Mouse (Mus musculus) kidney, postnatal 10 days (tissue): ENCODE measurements around the gene Rab33b.
"Not testable (repeated sequence)": the region's sequence is repeated elsewhere in the genome, so short reads cannot be mapped to it uniquely, and the experiment has no call there.

ENCODE experiments used
- DNase-seq: peaks from one replicate; pipeline ENCODE4 v3.0.0; 2021; ENCODE audit warnings: mixed read lengths

Rab33b gene

GRCm38 (mm10) chr3:51483741-51484359 lies at the start of gene Rab33b:
TSS of gene Rab33b (plus strand) at chr3:51483920.
- peak; percentile 98 for DNase-seq

GRCm38 (mm10) chr3:51434364-51434763 lies 49.4 kb upstream of the Rab33b start:
- not testable (repeated sequence) for DNase-seq

GRCm38 (mm10) chr3:51434871-51435595 lies 48.7 kb upstream of the Rab33b start:
- DNase-seq: no peak

- DNase-seq: no peak
Observed at GRCm38 (mm10) chr3:51468530-51468929, 15.2 kb upstream of the Rab33b start.

- DNase-seq: no peak
Observed at GRCm38 (mm10) chr3:51475706-51476105, 8.0 kb upstream of the Rab33b start.

GRCm38 (mm10) chr3:51479893-51480292 lies 3.8 kb upstream of the Rab33b start:
- no peak for DNase-seq

GRCm38 (mm10) chr3:51481059-51481458 lies 2.7 kb upstream of the Rab33b start:
- peak; percentile 73 for DNase-seq

- DNase-seq: no peak
Observed at GRCm38 (mm10) chr3:51481881-51482280, 1.8 kb upstream of the Rab33b start.

GRCm38 (mm10) chr3:51482781-51483180 lies 939 bp upstream of the Rab33b start:
- DNase-seq: no peak

- no peak for DNase-seq
Observed at GRCm38 (mm10) chr3:51484370-51484769, 650 bp downstream of the Rab33b start.

- no peak for DNase-seq
Observed at GRCm38 (mm10) chr3:51485347-51485746, 1.6 kb downstream of the Rab33b start.

- DNase-seq: peak; percentile 29
Observed at GRCm38 (mm10) chr3:51486491-51487195, 2.9 kb downstream of the Rab33b start.

GRCm38 (mm10) chr3:51490088-51490753 lies 6.5 kb downstream of the Rab33b start:
- DNase-seq: no peak

- no peak for DNase-seq
Observed at GRCm38 (mm10) chr3:51493272-51493838, 9.6 kb downstream of the Rab33b start.

- no peak for DNase-seq
Observed at GRCm38 (mm10) chr3:51494466-51494865, 10.7 kb downstream of the Rab33b start.

GRCm38 (mm10) chr3:51495646-51496045 lies 11.9 kb downstream of the Rab33b start:
- DNase-seq: no peak

- no peak for DNase-seq
Observed at GRCm38 (mm10) chr3:51497978-51498377, 14.3 kb downstream of the Rab33b start.

- DNase-seq: no peak
Observed at GRCm38 (mm10) chr3:51498659-51499058, 14.9 kb downstream of the Rab33b start.

GRCm38 (mm10) chr3:51499876-51500275 lies 16.2 kb downstream of the Rab33b start:
- DNase-seq: no peak

GRCm38 (mm10) chr3:51504385-51504952 lies 20.7 kb downstream of the Rab33b start:
- no peak for DNase-seq

- DNase-seq: peak; percentile 39
Observed at GRCm38 (mm10) chr3:51505465-51505864, 21.7 kb downstream of the Rab33b start.

- peak; percentile 89 for DNase-seq
Observed at GRCm38 (mm10) chr3:51510903-51511302, 27.2 kb downstream of the Rab33b start.

GRCm38 (mm10) chr3:51511983-51512382 lies 28.3 kb downstream of the Rab33b start:
- DNase-seq: no peak
